Mouse (Mus musculus): ENCODE measurements around the gene Khdc3. TPM values are rescaled to one million over a fixed set of nuclear protein-coding genes. Genes with fewer than 3 reads are reported as not detected.

The Khdc3 gene
- polyA plus RNA-seq, 1 experiment from 2014 or later: not detected

DNA sequence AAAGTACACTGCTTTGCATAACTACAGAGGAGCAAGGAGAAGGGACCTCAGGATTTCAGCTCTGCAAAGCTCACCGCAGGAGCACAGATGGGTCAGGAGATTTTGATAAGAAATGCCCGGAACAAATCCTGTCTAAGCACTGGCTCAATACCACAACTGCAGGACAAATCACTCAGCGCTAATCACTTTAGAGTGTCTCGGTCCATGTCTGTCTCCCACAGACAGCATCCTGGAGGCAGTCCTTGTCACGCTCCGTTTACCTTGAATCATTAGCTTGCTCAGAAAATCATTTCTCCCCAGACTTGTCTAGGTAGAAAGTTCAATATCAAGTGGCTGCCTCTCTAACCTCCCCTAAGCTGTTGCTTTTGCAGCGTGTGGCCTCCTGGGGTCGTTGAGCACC lies 28.2 kb downstream of the Khdc3 start:
- DNase-seq (ENCODE audit: low spot score) (no peak), ATAC-seq (replicated peaks; ENCODE audit: low FRiP score) (no peak)
- no peak overlapping the region for H3K4me2 ChIP-seq (ENCODE audit: low read depth, low read length, severe bottlenecking)
- no peak overlapping the region for H3K27ac ChIP-seq (ENCODE audit: low read depth, low read length)
- peaks cover 10% of the 10 kb centered on the region; the same call in 1 of the 2 replicates for H3K36me3 ChIP-seq (ENCODE audit: control insufficient read depth, insufficient read depth, low read length)
- H3K9me3 ChIP-seq (ENCODE audit: control insufficient read depth, low read length): no peaks in the 10 kb centered on the region
- H3K4me1 ChIP-seq (replicated peaks; ENCODE audit: control insufficient read depth, insufficient read depth, low read length): no peaks in the 10 kb centered on the region
- H3K27me3 ChIP-seq (ENCODE audit: control insufficient read depth, insufficient read depth, low read length): no peaks in the 10 kb centered on the region
- no peak overlapping the region for H3K4me3 ChIP-seq (ENCODE audit: low read depth, low read length)
- WGBS: 78% methylated on average over 8 of the region's 8 CpGs
- H3K9ac ChIP-seq (ENCODE audit: low read length): no peak overlapping the region

DNA sequence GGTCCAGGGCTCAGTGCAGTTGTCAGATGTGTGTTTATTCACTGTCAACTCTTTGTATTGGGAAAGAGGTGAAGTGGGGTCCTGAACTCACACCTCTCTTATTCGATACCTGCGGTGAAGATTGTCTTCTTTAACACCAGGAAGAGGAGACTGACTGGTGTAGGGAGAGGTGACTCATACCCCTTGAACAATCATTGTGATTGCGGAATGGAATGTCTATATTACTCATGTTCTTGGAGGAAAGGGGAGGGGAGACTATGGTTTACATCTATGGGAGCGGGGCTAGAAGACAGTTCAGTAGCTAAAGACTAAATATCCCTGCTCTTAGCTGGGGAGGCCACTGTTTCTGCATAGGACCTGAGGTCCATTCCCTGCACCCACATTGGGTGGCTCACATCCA lies 28.9 kb downstream of the Khdc3 start:
- ATAC-seq (replicated peaks; ENCODE audit: low FRiP score): no peak

DNA sequence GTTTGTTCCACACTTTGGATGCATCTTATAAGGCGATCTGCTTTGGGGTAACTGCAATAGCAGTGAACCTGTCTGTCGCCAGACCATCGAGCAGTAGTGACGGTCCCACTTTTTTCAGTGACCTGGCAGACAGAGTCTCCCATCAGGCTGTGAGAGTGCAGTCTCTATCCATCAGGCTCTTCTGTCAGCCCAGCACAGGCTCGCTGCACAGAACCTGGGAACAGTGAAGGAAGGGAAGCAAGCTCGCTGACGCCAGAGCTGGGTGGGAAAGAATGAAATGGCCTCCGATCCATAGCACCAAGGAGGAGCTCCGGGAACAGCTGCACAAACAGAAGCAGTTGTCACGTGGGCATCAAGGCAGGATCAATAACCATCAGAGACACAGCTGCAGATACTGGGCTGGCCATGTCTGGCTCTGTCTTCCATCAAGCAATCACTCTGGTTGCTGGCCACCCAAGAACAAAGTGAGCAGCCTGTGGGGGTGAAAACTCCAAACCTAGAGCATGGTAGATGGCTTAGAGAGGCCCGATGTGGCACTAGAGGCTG lies 35.8 kb downstream of the Khdc3 start:
- Histone ChIP-seq H3K36me3 (ENCODE audit: control insufficient read depth, insufficient read depth, low read length) (no peaks in the 10 kb centered on the region), H3K27ac (ENCODE audit: low read depth, low read length) (no peak overlapping the region), H3K9me3 (ENCODE audit: control insufficient read depth, low read length) (no peaks in the 10 kb centered on the region), H3K9ac (ENCODE audit: low read length) (no peak overlapping the region), H3K4me1 (replicated peaks; ENCODE audit: control insufficient read depth, insufficient read depth, low read length) (no peaks in the 10 kb centered on the region), H3K27me3 (ENCODE audit: control insufficient read depth, insufficient read depth, low read length) (no peaks in the 10 kb centered on the region), H3K4me3 (ENCODE audit: low read depth, low read length) (no peak overlapping the region), H3K4me2 (ENCODE audit: low read depth, low read length, severe bottlenecking) (no peak overlapping the region)
- DNase-seq (ENCODE audit: low spot score) (no peak), ATAC-seq (replicated peaks; ENCODE audit: low FRiP score) (no peak)
- WGBS: 79% methylated on average over 11 of the region's 11 CpGs

More for the DNA sequence above, 28.9 kb downstream of the Khdc3 start:
- DNase-seq (ENCODE audit: low spot score): no peak
- Histone ChIP-seq H3K4me2 (ENCODE audit: low read depth, low read length, severe bottlenecking) (no peak overlapping the region), H3K4me3 (ENCODE audit: low read depth, low read length) (no peak overlapping the region), H3K9me3 (ENCODE audit: control insufficient read depth, low read length) (no peaks in the 10 kb centered on the region), H3K27ac (ENCODE audit: low read depth, low read length) (no peak overlapping the region), H3K4me1 (replicated peaks; ENCODE audit: control insufficient read depth, insufficient read depth, low read length) (no peaks in the 10 kb centered on the region), H3K27me3 (ENCODE audit: control insufficient read depth, insufficient read depth, low read length) (no peaks in the 10 kb centered on the region), H3K36me3 (ENCODE audit: control insufficient read depth, insufficient read depth, low read length) (peaks cover 7% of the 10 kb centered on the region; the same call in 1 of the 2 replicates), H3K9ac (ENCODE audit: low read length) (no peak overlapping the region)
- WGBS: 96% methylated on average over 4 of the region's 4 CpGs

Other genes starting within 250 kb of the Khdc3 start
- 13.0 and 13.2 TPM in 2 replicates for gene Pygo1, start 176.2 kb upstream of the Khdc3 start, polyA plus RNA-seq (2014; fragmentation: Nextera tagmentation; extraction: Ambion mirVana)
- 1.6 and 1.9 TPM in 2 replicates for gene Dyx1c1, start 143.1 kb upstream of the Khdc3 start, polyA plus RNA-seq (2014; fragmentation: Nextera tagmentation; extraction: Ambion mirVana)
- 0.15 TPM in 1 of 2 replicates, not detected in the other for gene Gm44503, start 143.0 kb upstream of the Khdc3 start, polyA plus RNA-seq (2014; fragmentation: Nextera tagmentation; extraction: Ambion mirVana)
- gene Ccpg1os, start 116.5 kb upstream of the Khdc3 start, polyA plus RNA-seq (2014; fragmentation: Nextera tagmentation; extraction: Ambion mirVana): 17.6 and 18.7 TPM in 2 replicates
- 19.6 and 20.4 TPM in 2 replicates for gene Ccpg1, start 116.4 kb upstream of the Khdc3 start, polyA plus RNA-seq (2014; fragmentation: Nextera tagmentation; extraction: Ambion mirVana)
- gene Pigb, start 61.5 kb upstream of the Khdc3 start, polyA plus RNA-seq (2014; fragmentation: Nextera tagmentation; extraction: Ambion mirVana): 15.8 and 19.8 TPM in 2 replicates
- gene Rab27a, start 57.0 kb upstream of the Khdc3 start, polyA plus RNA-seq (2014; fragmentation: Nextera tagmentation; extraction: Ambion mirVana): 0.67 and 0.79 TPM in 2 replicates
- not detected in 2 replicates for gene Gm20509, start 634 bp downstream of the Khdc3 start, polyA plus RNA-seq (2014; fragmentation: Nextera tagmentation; extraction: Ambion mirVana)
- gene Rsl24d1, start 11.6 kb downstream of the Khdc3 start, polyA plus RNA-seq (2014; fragmentation: Nextera tagmentation; extraction: Ambion mirVana): 147 and 153 TPM in 2 replicates

Data from forebrain, embryonic 11.5 days (tissue).